Mouse (Mus musculus) right cerebral cortex, postnatal 4 days (tissue): Measurements from ENCODE around the gene Gm43951.
"Not testable (repeated sequence)": the region's sequence is repeated elsewhere in the genome, so short reads cannot be mapped to it uniquely, and the experiment has no call there.

Experiments
- DNase-seq: peaks from one replicate; pipeline ENCODE4 v3.0.0-alpha.2; 2022

The Gm43951 gene

DNA sequence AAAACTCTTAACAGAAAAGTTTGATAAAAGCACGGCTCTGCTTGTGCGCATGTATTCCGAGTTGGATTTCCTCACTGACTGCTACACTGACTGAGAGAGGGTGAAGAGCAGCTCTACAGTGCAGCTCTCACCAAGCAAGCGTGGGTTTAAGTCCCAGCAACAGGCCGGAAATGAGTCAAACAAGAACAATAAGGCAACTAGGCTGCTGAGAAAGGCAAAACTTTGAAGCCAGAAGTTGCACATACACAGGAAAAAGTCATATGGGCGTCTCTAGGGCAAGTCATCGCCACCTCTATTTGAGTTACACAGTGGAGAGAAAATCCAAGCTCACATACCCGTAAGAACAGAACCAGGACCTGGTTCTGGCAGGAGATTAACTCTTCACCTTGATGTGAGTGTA lies 10.1 kb downstream of the Gm43951 start:
- no peak for DNase-seq

DNA sequence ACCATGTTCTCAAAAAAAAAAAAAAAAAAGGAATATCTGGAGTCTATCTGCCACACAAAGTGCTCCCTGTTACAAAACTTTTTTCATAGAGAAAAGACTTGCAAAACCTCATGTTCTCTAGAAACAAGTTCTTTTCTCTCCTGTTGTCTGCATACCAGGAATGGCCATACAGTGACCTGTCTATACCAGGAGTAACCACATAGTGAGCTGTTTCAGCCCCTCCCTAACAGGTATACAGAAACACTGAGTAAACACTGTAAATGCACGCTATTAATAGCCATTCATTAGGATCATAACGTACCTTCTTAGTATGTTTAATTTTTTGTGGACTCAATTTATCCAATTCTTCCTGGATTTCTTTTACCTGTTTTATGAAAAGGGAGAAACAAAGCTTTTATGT lies 12.4 kb downstream of the Gm43951 start:
- DNase-seq, result no peak

DNA sequence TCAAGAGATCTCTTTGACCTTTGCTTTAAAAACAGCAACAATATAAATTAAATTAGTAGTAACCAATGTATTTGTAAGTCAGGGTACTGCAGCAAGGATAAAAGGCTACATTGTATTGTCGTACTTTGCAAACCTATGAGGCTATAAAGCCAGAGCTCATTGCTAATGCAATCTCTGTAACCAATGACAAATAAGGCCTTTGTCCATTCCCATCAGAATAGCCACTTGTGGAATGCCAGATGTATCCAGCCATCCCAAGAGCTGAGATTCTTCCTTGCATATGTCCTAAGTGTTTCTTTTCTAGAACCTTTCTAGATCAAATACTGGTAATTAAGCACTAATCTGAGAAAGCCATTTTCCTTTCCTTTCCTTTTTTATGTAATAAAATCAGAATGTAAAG lies 15.8 kb downstream of the Gm43951 start:
- no peak for DNase-seq

- DNase-seq, result no peak
Observed at GRCm38 (mm10) chr11:72184252-72184651, 22.4 kb downstream of the Gm43951 start.

GRCm38 (mm10) chr11:72181136-72181535 lies 25.5 kb downstream of the Gm43951 start:
- no peak for DNase-seq

DNA sequence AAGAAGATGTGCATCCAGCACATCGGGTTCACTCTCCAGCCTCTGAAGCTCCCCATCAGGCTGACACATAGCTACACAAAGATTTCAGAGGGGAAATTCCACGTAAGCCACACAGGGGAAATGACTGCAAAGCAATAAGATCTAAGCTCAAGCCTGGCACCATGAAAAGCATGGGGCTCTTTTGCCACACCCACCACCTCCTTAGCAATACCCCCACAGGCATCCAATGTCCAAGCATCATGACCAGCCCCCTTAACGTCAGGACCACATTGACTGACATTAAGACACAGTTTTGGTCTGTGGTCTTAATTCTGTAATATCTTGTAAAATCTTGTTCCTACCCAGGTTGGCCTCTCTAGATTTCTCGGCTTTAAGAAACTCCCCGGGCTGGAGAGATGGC lies 26.1 kb downstream of the Gm43951 start:
- DNase-seq, result no peak

DNA sequence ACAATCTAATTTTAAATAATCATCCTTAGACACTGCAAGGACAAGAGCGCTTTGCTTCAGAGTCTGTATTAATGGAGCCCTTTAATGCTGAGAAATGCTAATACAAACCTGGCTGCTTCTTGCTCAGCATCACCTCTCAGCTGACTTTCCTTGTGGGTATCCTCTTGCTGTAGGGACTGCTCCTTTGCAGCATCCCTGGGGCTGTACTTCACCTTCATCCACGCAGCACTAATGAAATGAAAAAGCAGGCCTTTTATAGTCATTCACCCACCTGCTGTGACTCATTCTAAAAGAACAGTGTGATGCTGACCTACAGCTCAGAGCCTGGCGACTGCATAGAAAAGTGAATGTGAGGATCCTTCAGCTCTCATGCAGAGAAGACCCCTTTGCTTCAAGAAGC lies 30.1 kb downstream of the Gm43951 start:
- no peak for DNase-seq

GRCm38 (mm10) chr11:72175966-72176365 lies 30.7 kb downstream of the Gm43951 start:
- DNase-seq, result no peak

- DNase-seq, result no peak
Observed at GRCm38 (mm10) chr11:72174721-72175120, 31.9 kb downstream of the Gm43951 start.

DNA sequence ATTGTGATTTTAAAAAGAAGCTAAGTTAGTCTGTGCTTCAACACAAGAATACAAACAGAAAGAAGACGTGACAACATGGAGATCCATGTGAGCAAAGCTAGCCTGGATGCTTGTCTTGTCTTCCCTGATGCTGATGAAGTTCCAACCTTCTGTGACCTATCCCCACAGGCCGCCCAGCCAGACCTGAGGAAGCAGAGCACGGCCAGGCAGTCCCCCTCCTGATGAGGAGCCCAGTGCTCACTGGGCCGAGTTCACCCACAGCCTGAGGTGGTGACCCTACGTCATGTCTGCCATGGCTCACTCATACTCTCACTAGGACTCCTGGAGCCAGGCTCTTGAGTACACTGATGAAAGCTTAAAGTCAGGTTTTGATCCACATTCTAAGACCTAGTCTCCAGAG lies 33.1 kb downstream of the Gm43951 start:
- no peak for DNase-seq

DNA sequence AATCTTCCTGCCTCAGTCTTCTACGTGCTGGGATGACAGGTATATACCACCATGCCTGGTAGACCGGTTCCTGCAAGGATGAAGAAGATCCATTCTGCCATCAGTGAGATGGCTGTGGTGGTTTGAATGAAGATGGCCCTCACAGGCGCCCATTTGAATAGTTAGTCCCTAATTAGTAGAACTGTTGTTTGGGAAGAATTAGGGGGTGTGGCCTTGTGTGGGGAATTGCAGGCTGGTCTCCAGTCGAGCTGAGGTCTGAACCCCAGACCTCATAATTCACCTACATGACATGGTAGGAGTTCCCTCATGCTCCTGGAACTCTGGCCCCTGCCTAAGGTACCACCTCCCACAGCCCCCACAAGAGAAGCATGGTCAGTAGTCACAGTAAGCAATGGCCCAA lies 34.7 kb downstream of the Gm43951 start:
- DNase-seq, result not testable (repeated sequence)

- DNase-seq, result no peak
Observed at GRCm38 (mm10) chr11:72169871-72170270, 36.8 kb downstream of the Gm43951 start.

GRCm38 (mm10) chr11:72163198-72163597 lies 43.4 kb downstream of the Gm43951 start:
- no peak for DNase-seq

DNA sequence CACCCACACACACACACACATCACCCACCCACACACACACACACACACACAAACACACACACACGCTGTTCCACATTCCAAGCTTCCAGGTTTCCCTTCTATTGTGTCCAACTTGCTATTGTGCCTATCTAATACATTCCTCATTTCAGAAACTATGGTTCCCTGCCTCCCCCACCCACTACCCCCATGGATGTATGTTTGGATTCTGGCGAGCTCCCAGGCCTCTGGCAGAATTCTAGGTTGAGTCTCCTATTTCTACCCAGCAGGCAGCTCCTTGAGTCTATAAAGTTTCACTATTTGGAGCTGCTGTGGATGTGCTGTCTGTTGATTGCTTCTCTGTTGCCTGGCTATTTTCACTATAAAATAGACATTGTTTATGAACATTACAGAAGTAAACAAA lies 50.0 kb downstream of the Gm43951 start:
- DNase-seq, result no peak

DNA sequence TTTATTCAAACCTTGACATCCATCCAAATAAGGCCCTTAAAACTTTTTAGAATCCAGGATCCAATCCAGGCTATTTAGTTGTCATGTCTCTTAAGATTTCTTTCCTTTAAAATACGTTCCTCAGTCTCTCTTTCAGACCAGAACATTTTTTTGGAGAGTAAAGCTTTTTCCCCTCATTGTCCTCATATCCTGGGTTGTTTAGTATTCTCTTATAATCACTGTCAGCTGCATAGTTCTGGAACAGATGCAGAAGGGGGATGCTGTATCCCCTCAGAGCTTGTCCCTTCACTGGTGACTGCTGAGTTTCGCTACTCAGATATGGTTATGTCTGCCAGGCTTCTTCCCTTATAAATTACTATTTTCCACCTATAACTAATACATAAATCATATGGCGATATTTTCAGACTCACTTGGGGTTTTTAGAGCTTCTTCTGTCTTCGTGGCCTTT lies 50.6 kb downstream of the Gm43951 start:
- DNase-seq, result no peak

- no peak for DNase-seq
Observed at GRCm38 (mm10) chr11:72155186-72155980, 51.3 kb downstream of the Gm43951 start.
